Mouse (Mus musculus) small intestine, adult 2 months (tissue): ENCODE data around the gene Ralb. TPM values are rescaled to one million over a fixed set of nuclear protein-coding genes. Genes with fewer than 3 reads are reported as not detected.

Experiments used
- H3K27ac ChIP-seq: fragments of 200-500 bp; 2 replicates; pipeline ENCODE4 v1.5.1; 2012; ENCODE audit warnings: low read depth, low read length, control low read depth, inconsistent platforms; ENCODE audit not compliant: insufficient read depth
- H3K27me3 ChIP-seq: fragments of 200-500 bp; 2 replicates; pipeline ENCODE4 v1.6.1; 2012; ENCODE audit warnings: mild to moderate bottlenecking, moderate library complexity, low read length, inconsistent platforms; ENCODE audit not compliant: control insufficient read depth, insufficient read depth
- H3K36me3 ChIP-seq: fragments of 200-500 bp; 2 replicates; pipeline ENCODE4 v1.6.1; 2012; ENCODE audit warnings: mild to moderate bottlenecking, low read length, control low read depth, inconsistent platforms; ENCODE audit not compliant: control insufficient read depth, insufficient read depth
- H3K4me1 ChIP-seq: fragments of 200-500 bp; 2 replicates; pipeline ENCODE4 v1.6.1; 2012; ENCODE audit warnings: low read length, inconsistent platforms, mixed read lengths; ENCODE audit not compliant: control insufficient read depth, insufficient read depth, insufficient read length
- H3K4me3 ChIP-seq: fragments of 200-500 bp; 2 replicates; pipeline ENCODE4 v1.5.1; 2012; ENCODE audit warnings: low read depth, mild to moderate bottlenecking, control low read depth, inconsistent platforms, low read length, moderate library complexity
- CTCF ChIP-seq: fragments of 200-500 bp; IDR thresholded peaks from 2 replicates; pipeline ENCODE4 v1.5.1; 2012; ENCODE audit warnings: low read depth, mild to moderate bottlenecking, control low read depth, inconsistent platforms, low read length, moderate library complexity, mixed read lengths; ENCODE audit not compliant: insufficient replicate concordance, insufficient read length; ENCODE audit errors: extremely low read depth
- POLR2A ChIP-seq: fragments of 200-500 bp; IDR thresholded peaks from 2 replicates; pipeline ENCODE4 v1.6.1; 2012; ENCODE audit warnings: low read depth, mild to moderate bottlenecking, control low read depth, inconsistent platforms, low read length, moderate library complexity
- WGBS: fragments of 180-500 bp; shearing (Covaris S2); methylation state at CpG from one replicate; pipeline ENCODE4 v1.1.7; 2018; 5-methylcytosine and 5-hydroxymethylcytosine counted together
- polyA plus RNA-seq: library from polyadenylated mRNA; depleted of rRNA; stranded (reverse); fragments of >200 nt; gene quantifications from 2 replicates; pipeline ENCODE4 v1.2.3, GENCODE M21; 2012

The Ralb gene
- polyA plus RNA-seq, 1 experiment: 42.4 TPM

- Histone ChIP-seq H3K4me1 (peaks cover 2% of the 10 kb centered on the region; the same call in 1 of the 2 replicates), H3K27ac (no peak overlapping the region), H3K4me3 (no peak overlapping the region), H3K36me3 (peaks cover 14% of the 10 kb centered on the region), H3K27me3 (no peaks in the 10 kb centered on the region)
- WGBS: 73% methylated on average over 3 of the region's 3 CpGs
- TF ChIP-seq CTCF (no peak), POLR2A (no peak)
Measured at GRCm38 (mm10) chr1:119482891-119483290, 21.7 kb downstream of the Ralb start.

- no peaks in the 10 kb centered on the region for H3K27me3 ChIP-seq
- no peak overlapping the region for H3K27ac ChIP-seq
- 91% methylated on average over 7 of the region's 7 CpGs for WGBS
- no peak overlapping the region for H3K4me3 ChIP-seq
- TF ChIP-seq POLR2A (no peak), CTCF (peak; percentile 22; the same call in 1 of the 2 replicates)
- peaks cover 21% of the 10 kb centered on the region for H3K36me3 ChIP-seq
- H3K4me1 ChIP-seq: peaks cover 2% of the 10 kb centered on the region; the same call in 1 of the 2 replicates
Measured at GRCm38 (mm10) chr1:119481205-119481932, 23.2 kb downstream of the Ralb start.

- no peak overlapping the region for H3K4me3 ChIP-seq
- WGBS: 91% methylated on average over 8 of the region's 8 CpGs
- peaks cover 26% of the 10 kb centered on the region for H3K36me3 ChIP-seq
- H3K4me1 ChIP-seq: no peaks in the 10 kb centered on the region
- TF ChIP-seq POLR2A (no peak), CTCF (no peak)
- H3K27me3 ChIP-seq: no peaks in the 10 kb centered on the region
- H3K27ac ChIP-seq: no peak overlapping the region
Measured at GRCm38 (mm10) chr1:119480678-119481077, 23.9 kb downstream of the Ralb start.

GRCm38 (mm10) chr1:119479641-119480040 is 25.0 kb downstream of the Ralb start:
- WGBS: 75% methylated on average over 4 of the region's 4 CpGs
- Histone ChIP-seq H3K27ac (no peak overlapping the region), H3K36me3 (peaks cover 33% of the 10 kb centered on the region), H3K27me3 (no peaks in the 10 kb centered on the region), H3K4me3 (no peak overlapping the region), H3K4me1 (no peaks in the 10 kb centered on the region)
- no peak for TF ChIP-seq POLR2A
- TF ChIP-seq CTCF: no peak

- peaks cover 43% of the 10 kb centered on the region for H3K36me3 ChIP-seq
- 79% methylated on average over 7 of the region's 7 CpGs for WGBS
- TF ChIP-seq CTCF: no peak
- no peak for TF ChIP-seq POLR2A
Measured at GRCm38 (mm10) chr1:119476905-119477353, 27.7 kb downstream of the Ralb start.

GRCm38 (mm10) chr1:119474671-119475070 is 29.9 kb downstream of the Ralb start:
- Histone ChIP-seq H3K27ac (no peak overlapping the region), H3K4me3 (no peak overlapping the region), H3K4me1 (no peaks in the 10 kb centered on the region), H3K36me3 (peaks cover 57% of the 10 kb centered on the region), H3K27me3 (no peaks in the 10 kb centered on the region)
- WGBS: 87% methylated on average over 7 of the region's 7 CpGs
- TF ChIP-seq POLR2A (no peak), CTCF (no peak)

More at GRCm38 (mm10) chr1:119476905-119477353, 27.7 kb downstream of the Ralb start:
- Histone ChIP-seq H3K4me3 (no peak overlapping the region), H3K27me3 (no peaks in the 10 kb centered on the region), H3K27ac (no peak overlapping the region), H3K4me1 (no peaks in the 10 kb centered on the region)

GRCm38 (mm10) chr1:119472648-119473047 is 31.9 kb downstream of the Ralb start:
- 78% methylated on average over 11 of the region's 11 CpGs for WGBS
- H3K27me3 ChIP-seq: no peaks in the 10 kb centered on the region
- peaks cover 57% of the 10 kb centered on the region for H3K36me3 ChIP-seq
- no peaks in the 10 kb centered on the region for H3K4me1 ChIP-seq
- H3K27ac ChIP-seq: no peak overlapping the region
- no peak overlapping the region for H3K4me3 ChIP-seq
- TF ChIP-seq POLR2A: no peak
- TF ChIP-seq CTCF: no peak
